Mouse (Mus musculus) limb, embryonic 10.5 days (tissue): ENCODE measurements at regions not wholly inside any gene's neighbourhood (a gene's known extent, or its start where the extent isn't known, plus 50 kb on each side); places are given as distances from the start of the nearest gene placed in this dataset.

Source experiments
- DNase-seq: peaks from one replicate; pipeline ENCODE4 v3.0.0-alpha.2; 2017; ENCODE audit warnings: low spot score
- H3K27ac ChIP-seq: fragments of 300-500 bp; sonication (generic); 2 replicates; pipeline ENCODE4 v1.5.1; 2016; ENCODE audit warnings: mild to moderate bottlenecking
- H3K27me3 ChIP-seq: fragments of 300-500 bp; sonication (generic); 2 replicates; pipeline ENCODE4 v1.6.1; 2016; ENCODE audit warnings: low read depth, mild to moderate bottlenecking; ENCODE audit not compliant: poor library complexity, severe bottlenecking
- H3K36me3 ChIP-seq: fragments of 300-500 bp; sonication (generic); 2 replicates; pipeline ENCODE4 v1.6.1; 2016; ENCODE audit warnings: mild to moderate bottlenecking, moderate library complexity
- H3K4me1 ChIP-seq: fragments of 300-500 bp; sonication (generic); 2 replicates; pipeline ENCODE4 v1.6.1; 2016
- H3K4me3 ChIP-seq: fragments of 300-500 bp; sonication (generic); 2 replicates; pipeline ENCODE4 v1.5.1; 2016; ENCODE audit warnings: mild to moderate bottlenecking, moderate library complexity
- H3K9me3 ChIP-seq: fragments of 300-500 bp; sonication (generic); replicated peaks from 2 replicates; pipeline ENCODE4 v1.6.1; 2016; ENCODE audit warnings: mild to moderate bottlenecking
- WGBS: fragments of 180-500 bp; shearing (Covaris S2); methylation state at CpG from one replicate; pipeline ENCODE4 v1.1.7; 2016; 5-methylcytosine and 5-hydroxymethylcytosine counted together

- Histone ChIP-seq H3K4me3 (no peak overlapping the region), H3K27me3 (peaks cover 28% of the 10 kb centered on the region), H3K4me1 (peaks cover 4% of the 10 kb centered on the region; the same call in 1 of the 2 replicates), H3K36me3 (no peaks in the 10 kb centered on the region), H3K27ac (no peak overlapping the region), H3K9me3 (no peaks in the 10 kb centered on the region)
- DNase-seq: no peak
- 91% methylated on average over 1 of the region's 1 CpGs for WGBS
These were observed 123.1 kb upstream of the Cd180 start for GRCm38 (mm10) chr13:102570286-102570685.

GRCm38 (mm10) chr13:102573286-102573921 lies 120.0 kb upstream of the Cd180 start:
- peaks cover 52% of the 10 kb centered on the region for H3K27me3 ChIP-seq
- H3K27ac ChIP-seq: no peak overlapping the region
- WGBS: 82% methylated on average over 5 of the region's 5 CpGs
- DNase-seq: no peak
- peaks cover 17% of the 10 kb centered on the region for H3K4me1 ChIP-seq
- no peak overlapping the region for H3K4me3 ChIP-seq
- H3K36me3 ChIP-seq: no peaks in the 10 kb centered on the region
- no peaks in the 10 kb centered on the region for H3K9me3 ChIP-seq

GRCm38 (mm10) chr13:102576871-102577662 lies 116.3 kb upstream of the Cd180 start:
- no peak for DNase-seq
- Histone ChIP-seq H3K27me3 (peaks cover 60% of the 10 kb centered on the region), H3K36me3 (no peaks in the 10 kb centered on the region), H3K27ac (no peak overlapping the region), H3K4me3 (no peak overlapping the region), H3K4me1 (peaks cover 17% of the 10 kb centered on the region), H3K9me3 (no peaks in the 10 kb centered on the region)
- 32% methylated on average over 7 of the region's 7 CpGs for WGBS

GRCm38 (mm10) chr13:102578811-102579210 lies 114.5 kb upstream of the Cd180 start:
- DNase-seq: no peak
- Histone ChIP-seq H3K4me1 (peaks cover 23% of the 10 kb centered on the region), H3K9me3 (no peaks in the 10 kb centered on the region), H3K27me3 (peaks cover 50% of the 10 kb centered on the region), H3K36me3 (no peaks in the 10 kb centered on the region), H3K27ac (no peak overlapping the region), H3K4me3 (no peak overlapping the region)
- 78% methylated on average over 2 of the region's 2 CpGs for WGBS

- Histone ChIP-seq H3K4me3 (no peak overlapping the region), H3K4me1 (peaks cover 26% of the 10 kb centered on the region), H3K36me3 (no peaks in the 10 kb centered on the region), H3K27me3 (peaks cover 50% of the 10 kb centered on the region), H3K9me3 (no peaks in the 10 kb centered on the region), H3K27ac (no peak overlapping the region)
- 89% methylated on average over 3 of the region's 3 CpGs for WGBS
- DNase-seq: no peak
These were observed 113.7 kb upstream of the Cd180 start for GRCm38 (mm10) chr13:102579638-102580037.

DNA sequence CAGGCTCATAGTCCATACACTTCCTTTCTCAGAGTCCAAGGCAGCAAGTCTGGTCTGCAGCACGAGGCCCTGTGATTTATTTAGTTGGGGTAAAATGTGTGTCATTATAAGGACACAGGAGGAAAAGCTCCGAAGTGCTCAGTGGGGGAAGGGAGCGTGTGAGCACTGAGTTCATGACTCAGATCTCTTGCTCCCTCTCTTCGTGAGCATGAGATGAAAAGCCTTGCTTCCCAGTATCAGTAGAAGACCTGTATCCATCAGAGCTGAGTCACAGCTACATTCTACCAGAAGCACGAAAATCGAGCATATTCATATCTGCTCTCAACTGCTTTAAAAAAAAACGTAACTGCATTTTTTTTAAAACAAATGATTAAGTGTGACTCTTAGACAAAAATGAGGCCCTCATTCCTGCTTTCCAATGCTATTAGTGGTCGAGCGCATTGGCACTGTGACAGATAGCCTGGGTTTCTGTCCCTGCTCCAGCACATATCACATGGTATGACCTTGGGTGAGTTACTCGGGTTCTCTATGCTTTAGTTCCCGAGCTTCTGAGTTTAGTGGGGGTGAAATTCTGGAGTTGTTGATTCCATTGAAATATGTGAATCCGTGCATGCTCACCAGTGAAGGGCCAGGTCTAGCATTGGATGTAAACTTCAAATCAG lies 109.2 kb upstream of the Cd180 start:
- WGBS: 69% methylated on average over 12 of the region's 12 CpGs
- no peak overlapping the region for H3K27ac ChIP-seq
- H3K36me3 ChIP-seq: no peaks in the 10 kb centered on the region
- no peak overlapping the region for H3K4me3 ChIP-seq
- H3K27me3 ChIP-seq: peaks cover 38% of the 10 kb centered on the region
- H3K4me1 ChIP-seq: peaks cover 13% of the 10 kb centered on the region
- no peak for DNase-seq
- no peaks in the 10 kb centered on the region for H3K9me3 ChIP-seq

DNA sequence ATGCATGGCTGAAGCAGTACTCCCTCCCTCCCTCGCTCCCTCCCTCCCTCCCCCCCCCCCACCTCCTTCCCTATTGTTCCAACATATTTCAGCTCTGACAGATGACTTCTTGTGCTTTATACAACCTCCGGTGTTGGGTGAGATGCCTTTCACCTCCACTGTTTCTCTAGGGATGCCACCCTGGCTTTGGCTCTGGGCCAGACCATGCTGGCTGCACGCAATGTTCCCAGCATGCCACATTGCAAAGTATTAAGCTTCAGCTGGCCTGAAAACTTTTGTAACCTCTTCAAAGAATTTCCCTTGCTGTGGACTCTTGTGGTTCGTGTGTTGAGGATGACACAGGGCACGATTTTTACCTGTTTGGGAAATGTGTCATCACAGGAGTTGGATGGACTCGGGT lies 107.1 kb upstream of the Cd180 start:
- H3K27me3 ChIP-seq: peaks cover 30% of the 10 kb centered on the region
- no peak overlapping the region for H3K4me3 ChIP-seq
- H3K36me3 ChIP-seq: no peaks in the 10 kb centered on the region
- H3K4me1 ChIP-seq: peaks cover 24% of the 10 kb centered on the region
- DNase-seq: no peak
- H3K9me3 ChIP-seq: no peaks in the 10 kb centered on the region
- H3K27ac ChIP-seq: no peak overlapping the region
- WGBS: 85% methylated on average over 6 of the region's 6 CpGs

DNA sequence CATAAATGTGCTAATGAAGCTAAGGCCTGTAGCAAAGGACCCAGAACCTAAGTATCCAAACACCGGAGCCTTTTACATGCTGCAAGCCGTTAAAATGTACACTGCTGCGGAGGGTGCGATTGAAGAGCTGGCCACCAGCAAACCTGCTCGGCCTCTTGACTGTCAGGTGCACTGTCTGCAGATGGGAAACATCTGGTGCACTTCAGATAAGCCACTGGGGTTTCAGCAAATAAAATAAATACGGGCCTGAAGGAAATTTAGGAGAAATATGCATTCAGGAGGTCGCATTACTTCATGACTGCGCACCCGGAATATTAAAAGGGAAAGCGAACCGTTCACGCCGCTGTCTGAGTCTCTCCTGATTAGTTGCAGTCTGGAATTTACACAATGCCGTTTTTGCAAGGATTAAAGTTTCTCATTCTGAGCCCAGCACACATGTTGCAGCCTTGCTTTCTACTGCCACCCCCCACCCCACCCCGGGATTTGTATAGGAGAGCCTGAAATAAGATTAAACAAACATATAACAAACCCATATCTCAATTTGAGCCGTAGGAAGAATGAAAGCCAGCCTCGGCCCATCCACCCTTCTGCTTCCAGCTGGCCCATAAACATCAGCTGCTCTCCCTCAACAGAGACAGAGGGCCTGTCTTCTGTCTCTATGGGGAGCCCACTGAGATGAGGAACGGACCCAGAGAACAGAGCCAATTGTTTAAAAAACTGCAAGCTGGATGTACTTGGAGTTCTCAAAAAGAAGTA lies 103.5 kb upstream of the Cd180 start:
- no peak for DNase-seq
- H3K4me3 ChIP-seq: no peak overlapping the region
- H3K27ac ChIP-seq: no peak overlapping the region
- peaks cover 36% of the 10 kb centered on the region for H3K27me3 ChIP-seq
- no peaks in the 10 kb centered on the region for H3K36me3 ChIP-seq
- 62% methylated on average over 18 of the region's 18 CpGs for WGBS
- H3K9me3 ChIP-seq: no peaks in the 10 kb centered on the region
- peaks cover 11% of the 10 kb centered on the region for H3K4me1 ChIP-seq

DNA sequence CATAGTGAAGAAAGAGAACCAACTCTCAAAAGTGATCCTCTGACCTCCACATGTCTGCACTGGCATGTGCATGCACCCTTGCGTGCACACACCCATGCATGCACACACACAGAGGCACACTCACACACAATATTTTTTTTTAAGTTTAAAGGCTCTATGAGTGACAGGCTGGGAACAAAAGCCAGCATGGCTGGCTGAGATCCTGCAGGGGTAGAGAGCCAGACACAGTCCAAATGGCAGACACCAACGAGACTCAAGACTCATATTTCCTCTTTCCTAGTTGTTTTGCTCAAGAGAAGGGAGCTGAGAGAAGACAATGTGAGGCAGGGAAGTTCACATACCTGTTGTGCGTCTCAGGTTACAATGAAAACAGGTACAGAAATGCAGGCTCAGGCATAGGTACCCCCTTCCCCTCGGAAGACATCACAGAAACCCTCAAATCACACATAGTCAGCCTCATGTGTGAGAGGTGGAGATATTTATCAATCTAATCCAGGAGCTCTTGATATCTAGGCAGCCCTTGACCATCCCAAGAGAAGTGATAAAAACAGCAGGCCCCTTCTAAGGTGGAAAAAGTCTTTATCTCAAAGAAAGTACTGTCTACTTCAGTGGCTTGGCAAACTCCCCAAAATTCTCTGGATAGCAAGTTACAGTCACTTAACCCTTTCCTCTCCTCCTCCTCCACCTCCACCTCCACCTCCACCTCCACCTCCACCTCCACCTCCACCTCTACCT lies 101.4 kb upstream of the Cd180 start:
- Histone ChIP-seq H3K27ac (no peak overlapping the region), H3K36me3 (no peaks in the 10 kb centered on the region), H3K9me3 (no peaks in the 10 kb centered on the region), H3K27me3 (peaks cover 34% of the 10 kb centered on the region), H3K4me1 (peaks cover 11% of the 10 kb centered on the region), H3K4me3 (no peak overlapping the region)
- DNase-seq: no peak
- 77% methylated on average over 4 of the region's 4 CpGs for WGBS

- Histone ChIP-seq H3K4me1 (peaks cover 11% of the 10 kb centered on the region), H3K27me3 (peaks cover 21% of the 10 kb centered on the region), H3K9me3 (no peaks in the 10 kb centered on the region), H3K4me3 (no peak overlapping the region), H3K27ac (no peak overlapping the region), H3K36me3 (no peaks in the 10 kb centered on the region)
- peak; percentile 15 for DNase-seq
- 92% methylated on average over 12 of the region's 12 CpGs for WGBS
These were observed 99.8 kb upstream of the Cd180 start for GRCm38 (mm10) chr13:102593405-102594200.

DNA sequence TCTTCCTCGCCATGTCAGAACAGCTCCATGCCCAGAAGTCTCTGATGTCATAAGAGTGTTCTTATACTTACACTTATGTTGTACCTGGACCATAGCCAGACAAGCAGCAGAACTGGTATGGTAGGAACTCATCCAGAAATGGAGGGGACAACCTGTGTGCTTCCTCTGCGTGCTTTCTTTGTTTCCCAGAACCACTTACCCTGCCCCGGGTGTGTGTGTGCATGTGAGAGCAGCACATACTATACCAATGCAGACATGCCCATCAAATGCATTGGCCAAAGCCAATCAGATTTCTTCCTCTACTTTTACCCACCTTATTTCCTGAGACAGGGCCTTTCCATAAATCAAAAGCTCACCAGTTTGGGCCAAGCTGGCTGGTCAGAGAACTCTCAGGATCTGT lies 99.2 kb upstream of the Cd180 start:
- H3K27me3 ChIP-seq: peaks cover 15% of the 10 kb centered on the region
- DNase-seq: peak; percentile 20
- no peak overlapping the region for H3K27ac ChIP-seq
- H3K4me3 ChIP-seq: no peak overlapping the region
- H3K9me3 ChIP-seq: no peaks in the 10 kb centered on the region
- WGBS: 93% methylated on average over 3 of the region's 3 CpGs
- no peaks in the 10 kb centered on the region for H3K36me3 ChIP-seq
- peaks cover 11% of the 10 kb centered on the region for H3K4me1 ChIP-seq
